Mouse (Mus musculus) right cerebral cortex, postnatal 10 days (tissue): ENCODE results near the gene Ltbp1.

Source experiments
- DNase-seq, 2 experiments: peaks; one replicate each; pipeline ENCODE4 v3.0.0; 2021; ENCODE audit warnings: low spot score in 2 of 2

Gene Ltbp1

DNA sequence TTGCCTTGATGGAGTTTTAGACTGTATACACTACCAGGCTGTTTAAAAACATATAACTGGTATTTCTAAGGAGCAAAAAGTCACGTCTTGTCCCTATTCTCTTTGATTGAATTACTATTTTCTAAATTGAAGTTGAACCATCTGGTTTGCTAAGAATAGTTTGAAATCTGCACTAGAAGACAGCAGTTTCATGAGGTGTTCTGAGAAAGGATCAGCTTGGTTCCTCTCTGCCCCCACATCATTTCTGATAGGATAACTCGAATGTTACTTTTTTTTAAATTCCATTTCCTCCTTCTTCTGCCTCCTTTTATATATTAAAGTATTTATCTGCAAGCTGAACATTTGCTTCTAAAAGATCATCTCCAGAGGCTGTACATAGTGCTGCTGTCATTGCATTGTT is 231.2 kb downstream of the Ltbp1 start:
- no peak for DNase-seq

DNA sequence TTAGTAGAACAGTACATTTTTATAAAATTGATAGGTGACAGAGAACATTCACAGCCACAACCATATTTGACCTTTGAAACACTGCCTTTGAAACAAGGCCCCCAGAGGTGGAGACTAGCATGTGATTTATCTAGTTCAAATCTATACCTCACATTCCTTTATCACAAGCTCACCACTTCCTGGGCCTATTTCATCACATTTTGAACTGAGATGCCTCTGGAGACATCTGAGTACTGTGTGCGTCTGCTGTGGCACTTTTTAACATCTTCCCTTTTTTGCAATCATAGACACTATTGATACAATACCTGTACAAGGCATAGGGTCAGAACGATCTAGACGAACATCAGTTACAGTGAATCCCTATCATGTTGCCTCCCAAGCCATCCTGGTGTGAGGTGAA is 232.1 kb downstream of the Ltbp1 start:
- no peak for DNase-seq

DNA sequence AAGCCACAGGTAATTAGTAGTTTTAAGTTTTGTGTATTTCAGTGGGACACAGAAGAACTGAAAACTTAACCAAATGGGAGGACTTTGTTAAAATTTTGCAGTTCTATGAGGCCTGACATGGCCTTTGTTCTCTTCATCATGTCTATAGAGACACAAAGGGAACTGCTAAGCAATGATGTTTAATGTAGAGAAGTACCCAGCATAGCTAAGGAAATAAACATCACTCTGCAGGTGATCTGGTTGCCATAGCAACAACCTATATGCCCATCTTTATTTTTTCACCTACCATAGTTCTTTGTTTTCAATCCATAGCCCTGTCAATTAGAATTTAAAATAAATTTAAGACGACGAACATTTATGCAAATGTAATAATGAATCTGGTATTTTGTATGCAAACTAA is 233.3 kb downstream of the Ltbp1 start:
- DNase-seq, result no peak

DNA sequence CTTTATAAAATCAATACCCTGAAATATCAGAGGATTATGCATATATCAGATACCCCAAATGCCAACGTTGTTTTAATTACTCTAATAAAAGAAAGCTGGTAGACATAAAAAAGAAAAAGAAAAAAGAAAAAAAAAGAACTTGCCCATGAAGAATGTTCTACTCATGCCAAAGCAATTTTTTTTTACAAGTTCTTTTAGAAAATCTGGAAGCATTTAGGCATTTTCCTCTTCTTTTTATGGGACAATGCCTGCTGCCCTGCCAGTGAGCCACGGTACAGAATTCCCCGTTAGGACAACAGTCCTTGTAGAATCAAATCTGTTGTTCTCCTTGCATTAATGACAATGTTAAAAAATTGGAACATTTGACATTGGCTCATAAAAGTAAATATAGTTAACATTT is 234.2 kb downstream of the Ltbp1 start:
- DNase-seq, result no peak

GRCm38 (mm10) chr17:75242086-75242485 is 236.7 kb downstream of the Ltbp1 start:
- no peak for DNase-seq

DNA sequence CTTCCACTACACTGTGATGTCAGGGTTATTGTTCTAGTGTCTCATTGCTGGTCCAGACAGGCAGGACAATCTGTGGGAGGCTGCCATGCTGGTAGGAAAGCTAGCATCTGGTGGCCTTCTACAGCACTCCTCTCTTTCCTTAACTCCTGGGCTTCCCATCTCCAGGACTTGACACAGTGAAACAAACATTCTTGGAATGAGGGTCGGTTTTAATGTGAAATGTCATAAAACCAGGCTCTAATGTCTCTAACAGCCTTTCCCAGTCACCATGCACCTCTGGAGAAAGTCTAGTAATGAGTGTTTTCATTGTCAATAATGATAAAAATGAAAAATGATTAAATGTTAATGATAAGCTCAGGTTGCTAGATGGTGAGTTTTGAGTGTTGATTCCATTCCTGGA is 237.9 kb downstream of the Ltbp1 start:
- no peak for DNase-seq

DNA sequence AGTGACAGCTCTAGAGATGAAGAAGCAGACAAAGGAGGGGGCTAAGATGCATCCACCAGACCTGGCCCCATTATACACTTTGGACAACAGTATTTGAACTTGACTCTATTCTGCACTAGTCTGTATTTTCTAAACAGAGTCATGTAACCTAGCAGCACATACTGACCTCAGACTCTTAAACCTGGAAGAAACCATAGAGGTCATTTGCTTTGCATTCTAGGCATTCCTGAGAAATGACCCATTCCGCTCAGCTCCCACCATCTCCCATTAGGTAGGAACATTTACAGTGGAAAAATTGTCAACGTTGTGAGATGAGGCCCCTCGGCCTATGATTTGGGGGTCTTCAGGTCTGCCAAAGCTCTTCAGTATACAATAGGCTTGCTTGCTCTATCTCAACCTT is 238.8 kb downstream of the Ltbp1 start:
- no peak for DNase-seq

DNA sequence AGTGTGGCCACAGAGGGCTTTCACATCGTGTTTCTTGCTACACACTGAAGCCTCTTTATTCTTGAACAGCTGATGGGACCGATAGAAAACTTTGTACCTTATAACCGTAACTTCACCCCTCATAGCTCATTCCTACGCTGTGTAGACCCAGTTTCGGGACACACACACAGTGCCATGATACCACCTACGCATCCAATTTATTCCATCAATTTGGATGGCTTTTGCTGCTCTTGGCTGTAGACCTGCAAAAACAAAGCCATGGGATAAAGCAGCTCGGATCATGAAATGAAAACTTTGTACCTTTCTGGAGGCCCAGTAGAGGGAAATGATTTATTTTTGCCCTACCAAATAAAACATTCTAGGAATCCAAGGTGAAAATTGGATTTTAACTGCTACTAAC is 239.7 kb downstream of the Ltbp1 start:
- no peak for DNase-seq

GRCm38 (mm10) chr17:75248632-75249031 is 243.3 kb downstream of the Ltbp1 start:
- DNase-seq, result no peak

DNA sequence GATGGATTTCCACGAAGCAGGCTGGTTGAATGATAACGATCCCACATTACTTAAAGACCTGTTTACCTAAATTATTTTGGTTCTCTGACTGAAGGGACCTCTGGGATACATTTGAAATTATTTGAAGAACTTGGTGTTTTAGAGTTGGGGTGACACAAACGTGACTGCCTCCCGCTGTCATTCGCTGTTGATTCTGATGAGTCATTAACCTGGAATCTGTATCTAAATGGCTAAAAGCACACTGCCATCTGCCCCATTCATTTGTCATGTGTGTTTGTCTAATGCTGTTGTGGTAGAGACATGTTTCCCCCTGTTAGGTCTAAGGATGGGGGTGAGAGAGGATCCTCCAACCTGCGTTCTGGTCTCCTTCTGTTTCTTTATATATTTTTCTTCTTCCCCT is 245.2 kb downstream of the Ltbp1 start:
- DNase-seq, result no peak

GRCm38 (mm10) chr17:75251094-75251493 is 245.7 kb downstream of the Ltbp1 start:
- DNase-seq, result no peak

- DNase-seq, result no peak
Measured at GRCm38 (mm10) chr17:75252540-75252939, 247.2 kb downstream of the Ltbp1 start.

DNA sequence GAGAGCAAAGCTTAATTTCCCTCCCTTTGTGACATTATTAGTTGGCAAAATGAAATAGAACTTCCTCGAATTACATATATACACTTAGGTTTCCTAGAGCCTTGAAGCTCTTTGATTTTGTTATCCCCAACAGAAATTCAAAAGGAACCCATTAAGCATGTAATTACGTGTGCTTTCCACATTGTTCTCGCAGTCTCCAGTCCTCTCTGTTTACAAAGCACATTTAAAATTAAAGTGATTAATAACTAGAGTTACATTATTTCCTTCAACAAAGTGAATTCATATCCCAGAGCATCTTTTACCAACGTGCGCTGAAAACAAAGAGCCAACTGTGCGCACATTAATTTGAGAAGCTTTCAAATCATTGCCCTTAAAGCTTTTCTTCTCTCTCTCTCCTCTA is 249.5 kb downstream of the Ltbp1 start:
- DNase-seq, result no peak

DNA sequence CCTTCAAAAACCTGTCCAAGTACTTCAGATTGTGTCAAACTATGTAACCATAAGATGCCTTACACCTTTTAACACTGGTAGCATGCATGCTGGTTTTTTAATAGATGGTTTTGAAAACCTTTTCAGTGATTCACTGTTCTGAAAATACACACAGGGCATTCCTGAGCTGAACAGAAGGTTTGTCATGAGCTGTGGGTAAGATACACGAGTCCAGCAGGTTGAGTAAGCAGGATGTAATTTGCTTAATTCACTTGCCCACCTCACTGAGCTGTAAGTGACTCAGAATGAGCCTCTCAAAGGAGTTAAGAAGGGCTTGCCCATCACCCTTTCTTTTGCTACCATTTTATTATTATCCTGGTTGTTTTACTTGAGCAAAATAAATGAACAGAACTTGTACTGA is 250.6 kb downstream of the Ltbp1 start:
- DNase-seq, result no peak

- DNase-seq, result no peak
Measured at GRCm38 (mm10) chr17:75258427-75258826, 253.1 kb downstream of the Ltbp1 start.

GRCm38 (mm10) chr17:75263336-75263990 is 258.1 kb downstream of the Ltbp1 start:
- DNase-seq, result no peak

DNA sequence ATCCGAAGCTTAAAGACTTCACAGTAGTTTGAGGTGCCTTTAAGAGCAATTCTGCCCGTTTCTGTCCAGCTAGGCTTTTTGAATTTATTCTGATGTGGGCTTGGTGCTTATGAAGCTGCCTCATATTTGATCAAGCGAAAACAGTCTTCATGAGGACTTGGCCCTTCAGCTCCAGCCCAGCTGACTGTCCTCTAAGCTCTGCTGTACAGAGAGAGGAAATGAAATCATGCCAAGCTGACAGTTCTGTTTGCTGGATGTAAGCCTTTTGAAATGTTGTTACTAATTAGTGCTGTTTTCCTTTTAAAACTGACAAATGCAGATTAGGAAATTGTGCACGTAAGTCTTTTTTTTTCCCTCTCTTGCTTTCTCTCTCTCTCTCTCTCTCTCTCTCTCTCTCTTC is 263.1 kb downstream of the Ltbp1 start:
- DNase-seq, result no peak

- DNase-seq, result no peak
Measured at GRCm38 (mm10) chr17:75272446-75272845, 267.1 kb downstream of the Ltbp1 start.

DNA sequence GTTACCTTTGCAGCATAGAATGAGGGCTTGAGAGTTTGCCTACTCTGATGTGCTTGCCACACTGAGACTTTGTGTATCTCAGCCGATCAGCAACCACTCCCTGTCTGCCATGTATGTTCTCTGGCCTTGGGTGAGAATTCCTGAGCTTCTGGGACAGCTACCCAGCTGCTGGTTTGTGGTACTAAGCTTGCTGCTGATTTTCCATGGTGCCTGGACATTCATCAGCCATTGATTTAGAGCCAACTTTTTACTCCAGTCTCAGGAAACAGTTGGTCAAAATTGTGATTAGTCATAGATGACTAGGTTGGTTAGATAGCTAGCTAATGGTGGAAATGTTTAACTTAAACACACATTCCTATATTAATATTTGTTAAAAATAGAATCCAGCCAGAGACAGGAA is 267.9 kb downstream of the Ltbp1 start:
- DNase-seq, result no peak

- no peak for DNase-seq
Measured at GRCm38 (mm10) chr17:75275302-75275701, 269.9 kb downstream of the Ltbp1 start.

DNA sequence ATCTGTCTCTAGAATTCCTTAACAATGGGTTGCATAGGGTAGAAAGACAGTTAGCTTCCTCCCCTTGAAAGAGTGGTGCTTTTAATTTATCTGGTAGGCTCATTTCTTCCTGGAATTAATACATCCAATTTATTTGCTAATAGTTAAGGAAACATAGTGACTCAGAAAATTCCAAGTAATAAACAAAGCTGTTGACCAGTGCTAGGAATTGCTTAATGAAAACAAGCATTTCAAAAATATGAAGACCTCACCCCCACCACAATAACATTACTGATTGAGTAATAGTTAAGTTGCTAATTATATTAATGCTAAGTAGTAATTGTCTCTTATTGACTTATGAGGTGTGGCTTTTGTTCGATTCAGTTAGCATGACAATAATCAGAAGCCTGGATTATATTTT is 272.7 kb downstream of the Ltbp1 start:
- no peak for DNase-seq

DNA sequence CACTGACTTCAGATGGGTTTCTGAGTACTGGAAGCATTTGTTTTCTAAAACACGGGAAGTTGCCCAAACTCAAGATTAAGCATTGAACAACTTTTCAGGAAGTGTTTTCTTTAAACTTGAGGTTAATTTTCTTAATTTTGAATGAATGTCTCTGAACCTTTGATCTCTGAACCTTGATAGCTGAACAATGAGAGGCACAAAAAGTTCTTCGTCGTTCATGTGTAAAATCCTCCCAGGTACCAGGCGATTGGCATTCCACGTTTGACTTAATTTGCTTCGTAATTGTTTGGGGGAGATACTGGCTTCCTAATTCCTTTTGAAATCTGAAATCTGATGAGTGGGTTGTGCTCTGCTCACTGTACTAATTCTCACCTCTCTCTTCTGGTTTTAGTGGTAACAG is 273.2 kb downstream of the Ltbp1 start:
- DNase-seq, result no peak

- no peak for DNase-seq
Measured at GRCm38 (mm10) chr17:75281345-75281744, 276.0 kb downstream of the Ltbp1 start.
